Mouse (Mus musculus) lung, adult 18-20 months (tissue): Measurements from ENCODE around the gene Sirt2.

Experiments
- DNase-seq, 2 experiments: peaks; one replicate each; pipeline ENCODE4 v3.0.0; 2022; ENCODE audit warnings: mixed read lengths in 2 of 2

The Sirt2 gene

GRCm38 (mm10) chr7:28766173-28766879 is at the start of gene Sirt2:
Gene Sirt2, plus strand, starts transcription at chr7:28766735.
- peak; percentile 99 for DNase-seq

GRCm38 (mm10) chr7:28717726-28718125 is 48.8 kb upstream of the Sirt2 start:
- no peak for DNase-seq

- no peak for DNase-seq
Measured at GRCm38 (mm10) chr7:28719159-28719558, 47.4 kb upstream of the Sirt2 start.

DNA sequence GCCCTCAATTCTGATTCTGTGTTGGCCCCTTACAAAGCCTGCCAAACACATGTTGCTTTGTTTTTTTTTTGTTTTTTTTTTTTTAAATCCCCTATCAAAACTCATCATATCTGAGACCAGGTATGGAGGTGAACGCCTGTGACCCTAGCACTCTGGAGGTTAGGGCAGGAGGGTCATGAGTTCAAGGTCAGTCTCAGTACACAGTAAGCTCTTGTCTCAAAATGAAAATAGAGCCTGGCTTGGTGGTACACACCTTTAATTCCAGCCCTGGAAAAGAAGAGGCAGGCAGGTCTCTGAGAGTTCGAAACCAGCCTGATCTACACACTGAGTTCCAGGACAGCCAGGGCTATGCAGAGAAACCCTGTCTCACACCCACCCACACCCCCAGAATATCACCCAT is 46.9 kb upstream of the Sirt2 start:
- no peak for DNase-seq

- DNase-seq, result no peak
Measured at GRCm38 (mm10) chr7:28720753-28721537, 45.6 kb upstream of the Sirt2 start.

GRCm38 (mm10) chr7:28722079-28722478 is 44.5 kb upstream of the Sirt2 start:
- DNase-seq, result no peak

DNA sequence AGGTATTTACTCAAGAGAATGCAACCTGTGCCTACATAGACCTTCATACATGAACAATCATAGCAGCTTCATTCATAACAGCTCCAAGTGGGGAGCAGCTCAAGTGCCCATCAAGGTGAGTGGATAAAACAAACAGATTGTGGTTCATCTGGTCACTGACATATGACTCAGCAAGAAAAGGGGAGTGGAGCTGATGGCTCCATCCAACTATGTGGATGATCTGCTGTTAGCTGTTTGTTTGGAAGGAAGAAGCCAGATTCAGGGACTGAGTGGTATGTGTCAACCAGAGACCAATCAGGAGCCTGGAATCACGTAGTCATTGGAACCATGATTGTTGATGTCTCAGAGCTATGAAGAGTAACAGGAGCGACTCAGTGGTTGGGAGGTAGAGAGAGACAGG is 41.9 kb upstream of the Sirt2 start:
- no peak for DNase-seq

DNA sequence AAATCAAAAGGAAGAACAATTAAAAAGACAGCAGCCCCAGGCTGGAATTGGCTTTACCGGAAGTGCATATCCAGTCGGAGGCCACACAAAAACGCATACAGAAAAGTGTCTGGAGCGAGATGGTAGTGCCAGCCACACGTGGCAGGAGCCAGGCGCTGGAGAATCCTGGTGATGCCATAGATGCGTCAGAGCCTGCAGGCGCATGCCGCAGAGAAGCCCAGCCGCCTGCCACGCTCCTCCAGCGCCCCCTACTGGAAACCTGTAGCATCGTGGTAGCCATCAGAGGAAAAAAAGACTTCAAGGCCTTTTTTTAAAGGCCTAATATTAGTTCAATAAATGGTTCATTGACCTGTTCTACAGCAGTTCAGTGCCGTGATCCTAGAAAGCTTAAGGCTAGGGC is 39.9 kb upstream of the Sirt2 start:
- DNase-seq, result peak; percentile 64 to 78

- no peak for DNase-seq
Measured at GRCm38 (mm10) chr7:28727649-28728340, 38.7 kb upstream of the Sirt2 start.

GRCm38 (mm10) chr7:28732341-28733142 is 34.0 kb upstream of the Sirt2 start:
- peak; percentile 92 to 94 for DNase-seq

- DNase-seq, result no peak
Measured at GRCm38 (mm10) chr7:28733211-28733610, 33.3 kb upstream of the Sirt2 start.

DNA sequence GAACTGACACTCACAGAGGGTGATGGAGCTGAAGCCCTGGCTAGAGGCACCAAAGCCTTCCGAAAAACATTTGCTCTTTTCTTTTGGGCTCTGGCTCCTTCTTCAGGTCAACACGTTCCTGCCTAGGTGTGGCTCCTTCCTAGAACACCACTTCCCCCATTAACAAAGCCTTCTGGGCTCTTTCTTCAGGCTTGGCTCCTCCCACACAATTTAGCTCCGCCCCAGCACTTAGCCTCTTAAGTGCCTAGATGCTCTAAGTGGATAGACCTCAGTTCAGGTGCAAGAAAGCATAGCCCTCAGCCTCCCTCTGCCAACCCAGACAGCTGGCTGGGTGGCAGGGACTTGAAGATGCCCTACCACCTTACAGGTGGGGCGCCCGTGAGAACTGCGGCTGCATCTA is 30.8 kb upstream of the Sirt2 start:
- DNase-seq, result peak; percentile 53 to 62

- no peak for DNase-seq
Measured at GRCm38 (mm10) chr7:28739829-28740228, 26.7 kb upstream of the Sirt2 start.

- DNase-seq, result no peak
Measured at GRCm38 (mm10) chr7:28740949-28741348, 25.6 kb upstream of the Sirt2 start.

GRCm38 (mm10) chr7:28741368-28741708 is 25.2 kb upstream of the Sirt2 start:
- DNase-seq, result no peak

DNA sequence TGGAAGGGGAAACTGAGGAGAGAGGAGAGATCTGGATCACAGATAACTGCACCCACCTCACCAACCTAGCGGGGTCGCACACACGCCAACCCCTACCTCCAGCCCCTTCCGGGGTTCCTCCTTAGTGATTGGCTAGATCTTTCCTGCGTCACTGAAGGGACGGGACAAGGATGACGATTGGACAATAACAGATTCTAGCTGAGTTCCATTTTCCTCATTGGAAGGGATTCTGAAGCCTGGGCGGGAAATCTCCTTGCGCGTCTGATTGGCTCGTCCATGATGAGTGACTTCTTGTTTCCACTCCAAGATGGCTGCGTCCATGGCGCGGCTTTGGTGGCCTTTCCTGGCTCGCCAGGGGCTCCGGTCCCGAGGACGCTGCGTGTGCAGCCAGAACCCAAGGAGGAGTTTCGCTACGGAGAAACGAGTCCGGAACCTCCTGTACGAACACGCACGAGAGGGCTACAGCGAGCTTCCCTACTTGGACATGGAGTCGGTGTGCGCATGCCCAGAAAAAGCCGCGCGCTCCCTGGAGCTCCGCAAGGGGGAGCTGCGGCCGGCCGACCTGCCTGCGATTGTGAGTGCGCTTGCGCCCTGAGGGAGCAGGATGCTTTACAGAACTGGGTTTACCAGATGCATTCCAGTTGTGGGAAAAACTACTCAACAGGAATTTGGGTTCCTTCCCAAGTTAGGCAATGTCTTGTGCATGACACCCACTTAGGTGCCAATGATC is 24.7 kb upstream of the Sirt2 start, which contains the start of the genes Mrps12 and Sars2:
Gene Mrps12, minus strand, starts transcription at position 112 of the 730 bp plus-strand sequence.
Gene Sars2, plus strand, starts transcription at position 284 of the 730 bp plus-strand sequence.
- peak; percentile 96 to 97 for DNase-seq

DNA sequence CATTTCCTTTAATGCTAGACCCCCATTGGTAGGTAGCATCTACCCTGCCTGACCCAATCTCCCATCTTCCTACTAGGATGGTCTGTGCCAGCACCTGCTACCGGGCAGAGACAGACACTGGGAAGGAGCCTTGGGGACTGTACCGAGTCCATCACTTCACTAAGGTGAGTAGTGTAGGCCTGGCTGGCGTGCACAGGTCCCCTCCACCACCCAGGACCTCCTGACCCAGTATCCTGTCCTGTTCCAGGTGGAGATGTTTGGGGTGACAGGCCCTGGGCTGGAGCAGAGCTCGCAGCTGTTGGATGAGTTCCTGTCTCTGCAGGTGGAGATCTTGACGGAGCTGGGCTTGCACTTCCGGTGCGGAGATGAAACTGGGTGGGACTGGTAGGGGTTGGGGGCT is 16.6 kb upstream of the Sirt2 start:
- DNase-seq, result no peak

DNA sequence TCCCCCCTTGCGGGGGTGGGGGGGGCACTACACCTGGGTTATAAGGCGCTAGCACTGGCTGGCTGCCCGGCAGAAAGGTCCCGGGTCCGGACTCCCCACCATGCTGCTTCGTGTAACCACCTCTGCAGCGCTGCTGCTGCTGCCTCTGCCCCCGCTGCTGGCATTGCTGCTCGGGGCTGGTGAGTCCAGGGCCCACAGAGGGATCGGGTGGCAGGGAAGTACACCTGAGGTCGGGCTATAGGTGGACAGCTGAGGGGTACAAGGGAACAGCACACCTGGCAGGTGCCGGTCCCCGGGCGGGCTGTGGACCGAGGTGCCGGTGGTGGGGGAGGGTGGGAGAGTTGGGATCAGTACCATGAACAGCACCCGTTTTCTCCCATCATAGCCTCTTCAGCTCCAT is 10.5 kb upstream of the Sirt2 start, which contains the start of gene Ccer2:
Gene Ccer2, plus strand, starts transcription at position 96 of the 400 bp plus-strand sequence.
- DNase-seq, result no peak

DNA sequence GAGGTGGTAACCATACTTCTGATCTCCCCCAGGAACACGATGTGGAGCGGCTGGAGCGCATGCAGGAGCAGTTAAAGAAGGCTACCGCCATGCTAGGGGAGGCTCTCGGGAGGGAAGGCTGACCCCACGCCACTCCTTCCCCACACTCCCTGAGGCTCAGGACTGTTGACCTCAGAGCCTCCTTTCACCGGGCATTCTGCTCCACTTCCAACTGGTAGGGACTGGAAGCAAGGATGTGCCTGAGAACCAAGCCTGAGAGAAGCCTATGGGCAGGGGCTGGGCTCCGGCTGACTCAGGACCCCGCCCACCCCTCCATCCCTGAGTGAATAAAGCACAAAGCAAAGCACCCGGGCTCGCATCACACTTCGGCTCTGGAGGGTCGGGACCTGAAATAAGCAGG is 7.9 kb upstream of the Sirt2 start:
- DNase-seq, result no peak

DNA sequence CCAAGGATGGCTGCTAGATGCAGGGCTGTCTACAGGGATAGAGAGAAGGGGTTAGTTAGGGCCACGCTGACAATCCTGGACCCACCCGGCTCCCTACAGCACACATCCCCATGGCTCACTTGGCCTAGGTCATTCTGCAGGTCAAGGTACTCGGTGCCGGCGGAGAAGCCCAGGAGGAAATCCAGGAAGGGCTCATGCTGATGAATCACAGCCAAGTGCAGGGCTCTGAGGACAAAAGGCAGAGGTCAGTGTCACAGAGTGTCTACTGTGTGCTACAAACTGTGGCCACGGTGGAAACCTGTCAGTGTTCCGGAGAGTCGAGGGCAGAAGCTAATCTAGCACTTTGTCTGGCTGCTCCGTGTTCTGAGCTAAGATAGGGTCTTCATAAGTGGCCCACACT is 4.6 kb upstream of the Sirt2 start:
- DNase-seq, result no peak

DNA sequence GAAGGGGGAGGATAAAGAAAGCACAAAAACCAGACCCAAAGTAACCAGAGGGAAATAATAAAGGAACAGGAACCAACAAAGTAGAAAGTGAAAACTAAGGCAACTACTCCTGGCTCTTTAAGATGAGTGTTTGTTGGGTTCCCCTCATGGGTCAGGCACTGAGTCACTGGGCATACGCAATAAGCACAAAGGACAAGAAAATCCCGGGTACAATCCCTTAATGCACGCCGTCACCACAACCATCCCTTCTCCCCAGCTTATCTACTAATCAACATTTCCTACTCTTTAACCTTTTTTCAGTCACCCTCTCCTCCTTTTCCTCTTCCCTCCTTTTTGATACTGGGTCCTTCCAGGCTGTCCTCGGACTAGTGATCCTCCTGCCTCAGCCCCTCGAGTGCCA is 1.3 kb upstream of the Sirt2 start:
- no peak for DNase-seq

DNA sequence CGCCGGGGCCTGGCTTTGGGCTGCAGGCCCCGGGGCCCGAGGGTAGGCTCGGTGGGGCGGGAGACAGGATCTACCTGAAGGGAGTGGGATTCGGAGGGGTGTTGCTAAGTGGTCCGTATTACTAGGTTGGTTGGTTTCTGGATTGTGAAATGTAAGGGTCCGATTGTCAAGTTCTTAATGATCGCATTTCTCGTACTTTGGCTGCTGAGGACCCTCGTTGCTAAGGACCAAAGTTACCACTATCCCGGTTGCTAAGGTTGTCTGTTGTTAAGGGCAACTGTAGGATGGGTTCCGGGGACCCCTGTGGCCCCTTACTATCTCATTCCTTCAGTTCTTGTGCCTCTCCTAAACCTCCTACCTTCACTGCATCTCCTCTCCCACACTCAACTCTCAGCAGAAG is 375 bp downstream of the Sirt2 start:
- no peak for DNase-seq
